Mouse (Mus musculus) gastrocnemius, postnatal 10 days (tissue): ENCODE data around the gene Sorl1. TPM values are rescaled to one million over a fixed set of nuclear protein-coding genes. Genes with fewer than 3 reads are reported as not detected.

ENCODE experiments used
- total RNA-seq, 2 experiments: library from RNA; stranded (reverse); gene quantifications; 2 replicates each; pipeline ENCODE4 v1.2.3; 2021

Gene Sorl1
- total RNA-seq, 2 experiments from 2014 or later = 27.8 to 29.9 TPM

Other genes starting within 250 kb of the Sorl1 start
- gene Sc5d, start 140.0 kb upstream of the Sorl1 start, total RNA-seq = 10 to 100 TPM; 16.4 to 17.0 TPM